Mouse (Mus musculus): ENCODE data around the gene Atg7. TPM values are rescaled to one million over a fixed set of nuclear protein-coding genes. Genes with fewer than 3 reads are reported as not detected.
A peak's percentile ranks its signal among the peaks of the same experiment; 100 is the strongest.
"Not testable (repeated sequence)": the region's sequence is repeated elsewhere in the genome, so short reads cannot be mapped to it uniquely, and the experiment has no call there.

Gene Atg7
- polyA plus RNA-seq, 1 experiment from 2014 or later = 17.2 TPM

- H3K9me3 ChIP-seq (replicated peaks; ENCODE audit: control insufficient read depth, low read length, poor library complexity, severe bottlenecking) = no peaks in the 10 kb centered on the region
- H3K9ac ChIP-seq (ENCODE audit: low read depth, low read length) = peak overlapping the region; percentile 57
- ATAC-seq = peak; percentile 85
- H3K4me3 ChIP-seq (ENCODE audit: low read depth, low read length) = no peak overlapping the region
- peak overlapping the region; percentile 24 for H3K4me2 ChIP-seq (ENCODE audit: low read length)
- peaks cover 39% of the 10 kb centered on the region for H3K4me1 ChIP-seq (ENCODE audit: control insufficient read depth, insufficient read depth, low read length)
- no peaks in the 10 kb centered on the region for H3K27me3 ChIP-seq (ENCODE audit: control insufficient read depth, insufficient read depth, low read depth, low read length)
- whole genome bisulfite sequencing = 4% methylated on average over 9 of the region's 9 CpGs
- peak overlapping the region; percentile 89 for H3K27ac ChIP-seq (ENCODE audit: low read length)
- no peaks in the 10 kb centered on the region for H3K36me3 ChIP-seq (ENCODE audit: control insufficient read depth, insufficient read depth, low read length)
Observed at GRCm38 (mm10) chr6:114883261-114883740, 240.4 kb downstream of the Atg7 start.

DNA sequence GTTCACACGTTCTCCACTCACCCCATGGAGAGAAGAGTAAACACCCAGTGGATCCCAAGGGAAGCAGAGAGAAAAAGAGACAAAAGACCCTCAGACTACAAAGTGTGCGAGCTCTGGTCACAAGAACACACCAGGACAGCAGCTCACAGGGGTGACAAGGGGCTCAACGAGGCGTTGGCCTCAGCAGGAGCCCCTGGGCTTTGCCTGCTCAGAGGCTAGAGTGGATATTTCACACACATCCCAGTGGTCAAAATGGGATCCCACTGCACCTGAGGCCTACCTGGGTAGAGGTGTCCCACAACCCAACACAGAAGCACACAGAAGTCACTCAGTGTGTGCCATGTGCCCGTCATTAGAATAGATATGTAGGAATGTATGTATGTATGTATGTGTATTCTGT is 242.2 kb downstream of the Atg7 start:
- H3K4me2 ChIP-seq (ENCODE audit: low read length) = no peak overlapping the region
- H3K27ac ChIP-seq (ENCODE audit: low read length) = no peak overlapping the region
- no peak overlapping the region for H3K4me3 ChIP-seq (ENCODE audit: low read depth, low read length)
- no peaks in the 10 kb centered on the region for H3K36me3 ChIP-seq (ENCODE audit: control insufficient read depth, insufficient read depth, low read length)
- ATAC-seq = no peak
- no peaks in the 10 kb centered on the region for H3K9me3 ChIP-seq (replicated peaks; ENCODE audit: control insufficient read depth, low read length, poor library complexity, severe bottlenecking)
- no peaks in the 10 kb centered on the region for H3K27me3 ChIP-seq (ENCODE audit: control insufficient read depth, insufficient read depth, low read depth, low read length)
- no peak overlapping the region for H3K9ac ChIP-seq (ENCODE audit: low read depth, low read length)
- 79% methylated on average over 5 of the region's 5 CpGs for WGBS
- H3K4me1 ChIP-seq (ENCODE audit: control insufficient read depth, insufficient read depth, low read length) = peaks cover 42% of the 10 kb centered on the region

GRCm38 (mm10) chr6:114886012-114886411 is 243.1 kb downstream of the Atg7 start:
- H3K4me2 ChIP-seq (ENCODE audit: low read length) = no peak overlapping the region
- H3K9ac ChIP-seq (ENCODE audit: low read depth, low read length) = no peak overlapping the region
- peaks cover 46% of the 10 kb centered on the region for H3K4me1 ChIP-seq (ENCODE audit: control insufficient read depth, insufficient read depth, low read length)
- H3K36me3 ChIP-seq (ENCODE audit: control insufficient read depth, insufficient read depth, low read length) = no peaks in the 10 kb centered on the region
- 94% methylated on average over 6 of the region's 6 CpGs for WGBS
- no peak for ATAC-seq
- H3K4me3 ChIP-seq (ENCODE audit: low read depth, low read length) = no peak overlapping the region
- H3K9me3 ChIP-seq (replicated peaks; ENCODE audit: control insufficient read depth, low read length, poor library complexity, severe bottlenecking) = no peaks in the 10 kb centered on the region
- no peaks in the 10 kb centered on the region for H3K27me3 ChIP-seq (ENCODE audit: control insufficient read depth, insufficient read depth, low read depth, low read length)
- no peak overlapping the region for H3K27ac ChIP-seq (ENCODE audit: low read length)

GRCm38 (mm10) chr6:114886504-114887361 is 243.8 kb downstream of the Atg7 start:
- Histone ChIP-seq H3K9me3 (replicated peaks; ENCODE audit: control insufficient read depth, low read length, poor library complexity, severe bottlenecking) (no peaks in the 10 kb centered on the region), H3K27me3 (ENCODE audit: control insufficient read depth, insufficient read depth, low read depth, low read length) (no peaks in the 10 kb centered on the region), H3K36me3 (ENCODE audit: control insufficient read depth, insufficient read depth, low read length) (no peaks in the 10 kb centered on the region), H3K4me2 (ENCODE audit: low read length) (no peak overlapping the region), H3K4me3 (ENCODE audit: low read depth, low read length) (no peak overlapping the region), H3K27ac (ENCODE audit: low read length) (no peak overlapping the region), H3K4me1 (ENCODE audit: control insufficient read depth, insufficient read depth, low read length) (peaks cover 48% of the 10 kb centered on the region), H3K9ac (ENCODE audit: low read depth, low read length) (no peak overlapping the region)
- ATAC-seq = no peak
- WGBS = 73% methylated on average over 11 of the region's 11 CpGs

DNA sequence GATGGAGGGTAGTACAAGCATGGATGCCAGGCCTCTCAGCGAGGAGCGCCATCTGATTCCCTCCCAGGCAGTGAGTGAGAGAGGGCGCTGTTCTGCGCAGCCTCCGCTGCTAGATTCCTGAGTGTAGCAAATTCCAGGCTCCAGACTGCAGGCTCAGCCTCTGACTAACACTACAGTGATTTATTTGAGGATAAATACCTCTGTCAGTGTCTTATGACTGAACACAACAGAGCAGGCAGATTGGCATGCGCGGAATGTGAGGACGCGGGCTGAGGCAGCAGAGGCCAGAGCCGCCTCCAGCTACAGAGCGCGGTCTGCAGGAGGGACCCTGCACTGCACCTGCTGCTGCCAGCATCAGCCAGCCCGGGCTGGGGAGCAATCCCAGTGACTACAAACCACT is 246.0 kb downstream of the Atg7 start:
- Histone ChIP-seq H3K4me1 (ENCODE audit: control insufficient read depth, insufficient read depth, low read length) (peaks cover 48% of the 10 kb centered on the region), H3K4me3 (ENCODE audit: low read depth, low read length) (no peak overlapping the region), H3K9me3 (replicated peaks; ENCODE audit: control insufficient read depth, low read length, poor library complexity, severe bottlenecking) (no peaks in the 10 kb centered on the region), H3K27me3 (ENCODE audit: control insufficient read depth, insufficient read depth, low read depth, low read length) (no peaks in the 10 kb centered on the region), H3K4me2 (ENCODE audit: low read length) (peak overlapping the region; percentile 29), H3K9ac (ENCODE audit: low read depth, low read length) (0 out of 2 replicates have a peak overlapping the region, but pooled peaks have one; percentile 43), H3K27ac (ENCODE audit: low read length) (peak overlapping the region; percentile 76), H3K36me3 (ENCODE audit: control insufficient read depth, insufficient read depth, low read length) (no peaks in the 10 kb centered on the region)
- 11% methylated on average over 13 of the region's 13 CpGs for WGBS
- peak; percentile 47; the same call in 1 of the 2 replicates for ATAC-seq

- not testable (repeated sequence) for H3K27me3 ChIP-seq (ENCODE audit: control insufficient read depth, insufficient read depth, low read depth, low read length); H3K9ac ChIP-seq (ENCODE audit: low read depth, low read length); H3K4me2 ChIP-seq (ENCODE audit: low read length); H3K4me3 ChIP-seq (ENCODE audit: low read depth, low read length); H3K9me3 ChIP-seq (replicated peaks; ENCODE audit: control insufficient read depth, low read length, poor library complexity, severe bottlenecking); H3K27ac ChIP-seq (ENCODE audit: low read length); H3K36me3 ChIP-seq (ENCODE audit: control insufficient read depth, insufficient read depth, low read length); ATAC-seq
- H3K4me1 ChIP-seq (ENCODE audit: control insufficient read depth, insufficient read depth, low read length) = peaks cover 46% of the 10 kb centered on the region
- 47% methylated on average over 3 of the region's 3 CpGs for WGBS
Observed at GRCm38 (mm10) chr6:114889971-114890370, 247.1 kb downstream of the Atg7 start.

GRCm38 (mm10) chr6:114890411-114891115 is 247.7 kb downstream of the Atg7 start:
- H3K9ac ChIP-seq (ENCODE audit: low read depth, low read length) = peak overlapping the region; percentile 11; the same call in 1 of the 2 replicates
- H3K9me3 ChIP-seq (replicated peaks; ENCODE audit: control insufficient read depth, low read length, poor library complexity, severe bottlenecking) = no peaks in the 10 kb centered on the region
- WGBS = 43% methylated on average over 19 of the region's 19 CpGs
- H3K27me3 ChIP-seq (ENCODE audit: control insufficient read depth, insufficient read depth, low read depth, low read length) = no peaks in the 10 kb centered on the region
- H3K4me2 ChIP-seq (ENCODE audit: low read length) = 0 out of 2 replicates have a peak overlapping the region, but pooled peaks have one; percentile 10
- no peak overlapping the region for H3K4me3 ChIP-seq (ENCODE audit: low read depth, low read length)
- peak overlapping the region; percentile 53; the same call in 1 of the 2 replicates for H3K27ac ChIP-seq (ENCODE audit: low read length)
- H3K4me1 ChIP-seq (ENCODE audit: control insufficient read depth, insufficient read depth, low read length) = peaks cover 46% of the 10 kb centered on the region
- ATAC-seq = peak; percentile 27; the same call in 1 of the 2 replicates
- no peaks in the 10 kb centered on the region for H3K36me3 ChIP-seq (ENCODE audit: control insufficient read depth, insufficient read depth, low read length)

DNA sequence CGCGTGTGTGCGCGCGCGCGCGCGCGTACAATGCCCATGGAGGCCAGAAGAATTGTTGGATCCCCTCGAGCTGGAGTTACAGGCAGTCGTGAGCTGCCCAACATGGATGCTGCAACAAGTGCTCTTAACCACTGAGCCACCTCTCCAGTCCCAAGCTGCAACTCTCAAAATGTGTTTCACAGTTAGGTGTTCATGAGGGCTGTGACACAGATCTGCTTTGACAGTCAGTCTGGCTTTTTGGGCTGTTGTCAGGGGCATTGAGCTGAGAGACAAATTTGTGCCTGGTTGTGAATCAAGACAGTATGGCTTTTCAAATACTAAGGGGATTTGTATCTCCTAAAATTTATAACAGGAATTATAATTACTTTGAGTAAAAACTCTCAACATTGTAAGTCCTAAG is 248.4 kb downstream of the Atg7 start:
- H3K4me3 ChIP-seq (ENCODE audit: low read depth, low read length) = no peak overlapping the region
- H3K4me1 ChIP-seq (ENCODE audit: control insufficient read depth, insufficient read depth, low read length) = peaks cover 46% of the 10 kb centered on the region
- no peak for ATAC-seq
- no peak overlapping the region; the same call in 1 of the 2 replicates for H3K27ac ChIP-seq (ENCODE audit: low read length)
- H3K9me3 ChIP-seq (replicated peaks; ENCODE audit: control insufficient read depth, low read length, poor library complexity, severe bottlenecking) = no peaks in the 10 kb centered on the region
- H3K9ac ChIP-seq (ENCODE audit: low read depth, low read length) = no peak overlapping the region
- WGBS = 87% methylated on average over 12 of the region's 12 CpGs
- no peaks in the 10 kb centered on the region for H3K36me3 ChIP-seq (ENCODE audit: control insufficient read depth, insufficient read depth, low read length)
- H3K4me2 ChIP-seq (ENCODE audit: low read length) = no peak overlapping the region
- no peaks in the 10 kb centered on the region for H3K27me3 ChIP-seq (ENCODE audit: control insufficient read depth, insufficient read depth, low read depth, low read length)

DNA sequence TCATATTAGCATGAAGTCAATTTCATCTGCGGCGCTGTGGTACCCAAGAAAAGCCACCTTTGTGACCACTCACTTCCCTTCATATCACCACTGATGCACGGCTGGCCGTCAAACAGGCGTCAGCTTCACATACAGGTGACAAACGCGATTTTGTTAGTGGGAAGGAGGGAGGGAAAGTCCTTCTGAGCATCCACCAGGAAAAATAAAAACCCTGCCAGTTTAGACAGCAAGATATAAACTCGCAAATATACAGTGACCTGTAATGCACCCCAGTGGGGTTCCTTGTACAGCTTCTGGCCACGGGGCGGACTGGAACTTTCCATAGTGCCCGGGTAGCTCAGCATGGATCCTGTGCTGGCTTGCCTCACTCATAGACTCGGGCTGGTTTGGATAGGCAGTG is 248.9 kb downstream of the Atg7 start:
- 50% methylated on average over 12 of the region's 12 CpGs for WGBS
- H3K36me3 ChIP-seq (ENCODE audit: control insufficient read depth, insufficient read depth, low read length) = no peaks in the 10 kb centered on the region
- no peaks in the 10 kb centered on the region for H3K27me3 ChIP-seq (ENCODE audit: control insufficient read depth, insufficient read depth, low read depth, low read length)
- H3K4me3 ChIP-seq (ENCODE audit: low read depth, low read length) = no peak overlapping the region
- peak overlapping the region; percentile 68 for H3K27ac ChIP-seq (ENCODE audit: low read length)
- H3K4me2 ChIP-seq (ENCODE audit: low read length) = peak overlapping the region; percentile 35
- ATAC-seq = no peak
- peaks cover 46% of the 10 kb centered on the region for H3K4me1 ChIP-seq (ENCODE audit: control insufficient read depth, insufficient read depth, low read length)
- no peak overlapping the region for H3K9ac ChIP-seq (ENCODE audit: low read depth, low read length)
- no peaks in the 10 kb centered on the region for H3K9me3 ChIP-seq (replicated peaks; ENCODE audit: control insufficient read depth, low read length, poor library complexity, severe bottlenecking)

Data from midbrain, embryonic 16.5 days (tissue).